9 mouse cellular contexts compared by ENCODE assay signal in the genomic region with DNA sequence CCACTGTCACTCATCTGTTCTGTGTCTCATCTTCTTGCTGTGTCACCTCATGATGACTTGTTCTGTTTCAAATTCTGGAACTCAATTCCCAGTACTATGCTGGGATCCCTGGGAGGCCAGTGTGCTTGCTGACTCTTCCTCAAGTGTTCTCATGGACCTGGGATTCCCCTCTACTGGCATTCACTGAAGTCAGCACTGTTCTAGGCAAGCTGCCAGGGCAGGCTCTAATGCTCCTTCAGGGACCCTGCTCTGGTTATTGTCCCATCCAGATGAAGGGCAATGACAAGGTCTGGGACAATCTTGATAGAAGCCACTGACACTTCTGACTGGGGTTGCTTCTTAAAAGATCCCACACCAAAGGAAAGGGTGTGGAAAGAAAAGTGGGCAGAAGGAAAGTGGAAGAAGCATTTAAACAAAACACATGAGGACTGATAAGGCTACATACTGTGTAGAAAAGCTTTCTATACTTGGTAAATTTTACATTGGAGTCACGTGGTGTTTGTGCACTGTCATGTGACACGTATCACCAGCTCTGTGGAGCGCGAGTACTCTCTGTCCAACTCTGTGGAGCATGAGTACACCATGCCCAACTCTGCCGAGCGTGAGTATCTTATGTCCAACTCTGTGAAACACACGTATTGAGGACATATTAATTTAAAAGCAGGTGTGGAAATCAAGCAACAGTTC.
DNase-seq lines count a peak whose midpoint lies in the region; ATAC-seq and TF ChIP-seq lines count a peak whose summit lies in the region.
"Had no signal": no experiment of that assay in that cellular context is flagged by ENCODE, and none has a peak within 500 bp of the region (broad histone marks: within the 10 kb centered on the region; RNA-seq: fewer than 3 reads in every experiment).

No protein-coding gene starts in this region.

- H3K27ac ChIP-seq in bone marrow macrophage, adult 2 months (ENCODE audit: insufficient read depth, low read depth, low read length) = peak overlapping the region; percentile 47
- peak overlapping the region; percentile 94 for H3K27ac ChIP-seq in heart, embryonic 15.5 days
- H3K27ac ChIP-seq in hindbrain, postnatal 0 days = no peak overlapping the region

- ATAC-seq in heart, embryonic 15.5 days (replicated peaks; ENCODE audit: insufficient number of reproducible peaks, insufficient read depth, low FRiP score, low read depth) = peak; percentile 81
- ATAC-seq in hindbrain, postnatal 0 days = no peak

- TF ChIP-seq POLR2A in bone marrow macrophage, adult 2 months (IDR thresholded peaks at IDR 0.05; ENCODE audit: borderline replicate concordance, low read depth, low read length) = no peak

- DNase-seq in left cerebral cortex, postnatal 4 days = peak; percentile 51
- DNase-seq in left cerebral cortex, postnatal 14 days (ENCODE audit: low spot score in 2 of 2) = no peak
- peak; percentile 50 for DNase-seq in lung, postnatal 14 days
- no peak for DNase-seq in layer of hippocampus, adult 9-10 months (ENCODE audit: low spot score)
- DNase-seq in thymus, postnatal 25 days = no peak
- no peak for DNase-seq in hindbrain, postnatal 0 days (ENCODE audit: low spot score)

- intact Hi-C loops in left cerebral cortex, postnatal 4 days (cut with DNase I) = no loop called here
- intact Hi-C loops in left cerebral cortex, postnatal 14 days (cut with DNase I) = no loop called here

- peaks cover 34% of the 10 kb centered on the region for H3K4me1 ChIP-seq in bone marrow macrophage, adult 2 months (ENCODE audit: control insufficient read depth, insufficient read depth, low read length)
- peaks cover 53% of the 10 kb centered on the region for H3K4me1 ChIP-seq in heart, embryonic 15.5 days (replicated peaks)
- no peaks in the 10 kb centered on the region; the same call in 1 of the 2 replicates for H3K4me1 ChIP-seq in hindbrain, postnatal 0 days (ENCODE audit: insufficient read depth, low read length)

- WGBS in heart, embryonic 15.5 days = 51% methylated on average over 7 of the region's 7 CpGs
- 93% methylated on average over 7 of the region's 7 CpGs for WGBS in hindbrain, postnatal 0 days

- TF ChIP-seq CTCF in bone marrow macrophage, adult 2 months (IDR thresholded peaks at IDR 0.05; ENCODE audit: low read depth, low read length) = no peak
- no peak for TF ChIP-seq CTCF in hindbrain, postnatal 0 days (IDR thresholded peaks at IDR 0.05; ENCODE audit: low read depth)

- no peaks in the 10 kb centered on the region for H3K9me3 ChIP-seq in heart, embryonic 15.5 days (replicated peaks)
- H3K9me3 ChIP-seq in hindbrain, postnatal 0 days (ENCODE audit: low read length) = no peaks in the 10 kb centered on the region

- H3K36me3 ChIP-seq in heart, embryonic 15.5 days = no peaks in the 10 kb centered on the region
- H3K36me3 ChIP-seq in hindbrain, postnatal 0 days (ENCODE audit: insufficient read depth, low read length) = no peaks in the 10 kb centered on the region

- no peak overlapping the region for H3K9ac ChIP-seq in heart, embryonic 15.5 days
- no peak overlapping the region for H3K9ac ChIP-seq in hindbrain, postnatal 0 days (replicated peaks; ENCODE audit: low read length)

- H3K27me3 ChIP-seq in heart, embryonic 15.5 days = no peaks in the 10 kb centered on the region
- H3K27me3 ChIP-seq in hindbrain, postnatal 0 days (ENCODE audit: insufficient read depth, low read length) = no peaks in the 10 kb centered on the region
- H3K27me3 ChIP-seq: CH12.LX had no signal

- H3K4me3 ChIP-seq in bone marrow macrophage, adult 2 months (ENCODE audit: insufficient read depth, low read length) = no peak overlapping the region
- H3K4me3 ChIP-seq in heart, embryonic 15.5 days = no peak overlapping the region
- no peak overlapping the region for H3K4me3 ChIP-seq in hindbrain, postnatal 0 days (ENCODE audit: low read length)

- H3K4me2 ChIP-seq in heart, embryonic 15.5 days = peak overlapping the region; percentile 6; the same call in 1 of the 2 replicates
- no peak overlapping the region for H3K4me2 ChIP-seq in hindbrain, postnatal 0 days (ENCODE audit: low read depth, low read length)

Comparison
In these comparisons a context has a peak if more than half of its experiments do, and no peak if none do; other contexts are left out.
1. DNase-seq: peak in left cerebral cortex, postnatal 4 days (single experiment) and lung, postnatal 14 days (single experiment); none in left cerebral cortex, postnatal 14 days (0 of 2), layer of hippocampus, adult 9-10 months (single experiment), thymus, postnatal 25 days (single experiment) and hindbrain, postnatal 0 days (single experiment).